Mouse (Mus musculus) midbrain, embryonic 11.5 days (tissue): ENCODE data around the gene Zfp120. TPM values are rescaled to one million over a fixed set of nuclear protein-coding genes. Genes with fewer than 3 reads are reported as not detected.
"Not testable (repeated sequence)": the region's sequence is repeated elsewhere in the genome, so short reads cannot be mapped to it uniquely, and the experiment has no call there.

Source experiments
- ATAC-seq: fragments of 200-750 bp; cut with Nextera tagmentation; 2 replicates; pipeline ENCODE4 v1.8.0; 2017; ENCODE audit warnings: moderate TSS enrichment, moderate library complexity; ENCODE audit not compliant: low FRiP score
- DNase-seq: peaks from one replicate; pipeline ENCODE4 v3.0.0; 2015; ENCODE audit warnings: low spot score; ENCODE audit errors: missing footprints
- H3K27ac ChIP-seq: fragments of 300-500 bp; sonication (generic); 2 replicates; pipeline ENCODE4 v1.5.1; 2014; ENCODE audit warnings: low read depth, low read length
- H3K27me3 ChIP-seq: fragments of 300-500 bp; sonication (generic); 2 replicates; pipeline ENCODE4 v1.6.1; 2014; ENCODE audit warnings: mild to moderate bottlenecking, low read length, moderate library complexity, mixed read lengths; ENCODE audit not compliant: control insufficient read depth, insufficient read depth
- H3K36me3 ChIP-seq: fragments of 300-500 bp; sonication (generic); 2 replicates; pipeline ENCODE4 v1.6.1; 2014; ENCODE audit warnings: mild to moderate bottlenecking, low read length, moderate library complexity, mixed read lengths; ENCODE audit not compliant: control insufficient read depth, insufficient read depth
- H3K4me1 ChIP-seq: fragments of 300-500 bp; sonication (generic); 2 replicates; pipeline ENCODE4 v1.6.1; 2014; ENCODE audit warnings: low read length; ENCODE audit not compliant: control insufficient read depth, insufficient read depth
- H3K4me2 ChIP-seq: fragments of 300-500 bp; sonication (generic); 2 replicates; pipeline ENCODE4 v1.6.1; 2014; ENCODE audit warnings: mild to moderate bottlenecking, moderate library complexity
- H3K4me3 ChIP-seq: fragments of 300-500 bp; sonication (generic); 2 replicates; pipeline ENCODE4 v1.5.1; 2014; ENCODE audit warnings: low read depth, low read length
- H3K9ac ChIP-seq: fragments of 300-500 bp; sonication (generic); 2 replicates; pipeline ENCODE4 v1.6.1; 2014; ENCODE audit warnings: low read length
- H3K9me3 ChIP-seq: fragments of 300-500 bp; sonication (generic); 2 replicates; pipeline ENCODE4 v1.6.1; 2016; ENCODE audit warnings: low read length; ENCODE audit not compliant: control insufficient read depth
- WGBS: fragments of 180-500 bp; shearing (Covaris S2); extraction: QIAGEN DNeasy Blood & Tissue Kit; methylation state at CpG from one replicate; pipeline ENCODE4 v1.1.7; 2014; 5-methylcytosine and 5-hydroxymethylcytosine counted together
- polyA plus RNA-seq: library from polyadenylated mRNA; unstranded; fragments of >200 nt; fragmentation: Nextera tagmentation; extraction: Ambion mirVana; gene quantifications from 2 replicates; pipeline ENCODE4 v1.2.1, GENCODE M21; 2014

Gene Zfp120
- polyA plus RNA-seq, 1 experiment from 2014 or later = 9.7 TPM

GRCm38 (mm10) chr2:150099618-150100017 is 36.9 kb downstream of the Zfp120 start:
- H3K27ac ChIP-seq, H3K4me2 ChIP-seq, H3K9me3 ChIP-seq, H3K27me3 ChIP-seq, H3K36me3 ChIP-seq, H3K4me1 ChIP-seq, H3K4me3 ChIP-seq, H3K9ac ChIP-seq: not testable (repeated sequence)
- peak; percentile 87 for DNase-seq
- peak; percentile 67; the same call in 1 of the 2 replicates for ATAC-seq
- 27% methylated on average over 2 of the region's 2 CpGs for WGBS

Other genes with a start within 250 kb of the Zfp120 start
- not detected in 2 replicates for gene Gm10770, start 43.0 kb upstream of the Zfp120 start, polyA plus RNA-seq
- gene Gm14139, start 45.0 kb upstream of the Zfp120 start, polyA plus RNA-seq = not detected in 2 replicates
- 9.7 and 10.9 TPM in 2 replicates for gene Zfp937, start 81.4 kb upstream of the Zfp120 start, polyA plus RNA-seq
- gene Gm21994, start 118.9 kb upstream of the Zfp120 start, polyA plus RNA-seq = 2.2 and 2.8 TPM in 2 replicates
- not detected in 2 replicates for gene Gm14124, start 120.8 kb upstream of the Zfp120 start, polyA plus RNA-seq
- 1.2 TPM in 2 replicates for gene Gm10130, start 187.0 kb upstream of the Zfp120 start, polyA plus RNA-seq
- 10.1 and 10.8 TPM in 2 replicates for gene 3300002I08Rik, start 226.1 kb upstream of the Zfp120 start, polyA plus RNA-seq